Mouse (Mus musculus) c-Kit-negative CD71-positive TER-119-positive erythroid progenitor cells, embryonic 14.5 days (primary cell): ENCODE data around the gene Basp1.
"Not testable (repeated sequence)": the region's sequence is repeated elsewhere in the genome, so short reads cannot be mapped to it uniquely, and the experiment has no call there.

ENCODE experiments used
- DNase-seq: peaks from one replicate; pipeline ENCODE4 v3.0.0-alpha.2; 2013; ENCODE audit warnings: low read depth, low spot score

The Basp1 gene

DNA sequence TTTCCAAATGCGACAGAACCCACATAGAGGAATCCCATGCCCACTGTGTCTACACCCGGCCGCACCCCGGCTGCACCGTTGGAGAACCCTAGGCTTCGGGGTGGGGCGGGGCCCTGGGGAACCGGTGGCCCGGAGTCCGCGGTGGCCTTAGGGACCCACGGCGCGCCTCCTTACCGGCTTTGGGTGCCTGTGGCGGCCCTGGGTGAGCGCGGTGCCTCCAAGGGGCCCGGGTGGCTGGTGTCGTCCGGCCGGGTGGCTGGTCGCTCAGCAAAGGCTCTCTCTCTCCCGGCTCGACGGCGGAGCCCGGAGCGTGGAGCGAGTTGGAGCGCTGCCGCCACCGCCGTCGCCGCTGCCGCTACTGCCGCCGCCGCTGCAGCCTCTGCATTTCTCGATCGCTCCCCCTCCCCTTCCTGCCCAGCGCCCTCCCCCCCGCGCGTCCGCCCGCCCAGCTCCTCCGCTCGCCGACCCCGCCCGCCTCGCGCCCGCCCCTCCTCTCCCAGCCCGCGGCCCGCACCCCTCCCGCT is at the start of gene Basp1:
Gene Basp1 (minus strand): TSS at position 387 of the 524 bp plus-strand sequence.
- DNase-seq, result no peak

DNA sequence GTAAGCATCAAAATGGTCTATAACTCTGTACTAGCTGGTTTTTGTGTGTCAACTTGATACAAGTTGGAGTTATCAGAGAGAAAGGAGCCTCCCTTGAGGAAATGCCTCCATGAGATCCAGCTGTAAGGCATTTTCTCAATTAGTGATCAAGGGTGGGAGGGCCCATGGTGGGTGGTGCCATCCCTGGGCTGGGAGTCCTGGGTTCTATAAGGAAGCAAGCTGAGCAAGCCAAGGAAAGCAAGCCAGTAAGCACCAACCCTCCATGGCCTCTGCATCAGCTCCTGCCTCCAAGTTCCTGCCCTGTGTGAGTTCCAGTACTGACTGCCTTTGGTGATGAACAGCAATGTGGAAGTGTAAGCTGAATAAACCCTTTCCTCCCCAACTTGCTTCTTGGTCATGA is 49.5 kb upstream of the Basp1 start:
- DNase-seq, result not testable (repeated sequence)

DNA sequence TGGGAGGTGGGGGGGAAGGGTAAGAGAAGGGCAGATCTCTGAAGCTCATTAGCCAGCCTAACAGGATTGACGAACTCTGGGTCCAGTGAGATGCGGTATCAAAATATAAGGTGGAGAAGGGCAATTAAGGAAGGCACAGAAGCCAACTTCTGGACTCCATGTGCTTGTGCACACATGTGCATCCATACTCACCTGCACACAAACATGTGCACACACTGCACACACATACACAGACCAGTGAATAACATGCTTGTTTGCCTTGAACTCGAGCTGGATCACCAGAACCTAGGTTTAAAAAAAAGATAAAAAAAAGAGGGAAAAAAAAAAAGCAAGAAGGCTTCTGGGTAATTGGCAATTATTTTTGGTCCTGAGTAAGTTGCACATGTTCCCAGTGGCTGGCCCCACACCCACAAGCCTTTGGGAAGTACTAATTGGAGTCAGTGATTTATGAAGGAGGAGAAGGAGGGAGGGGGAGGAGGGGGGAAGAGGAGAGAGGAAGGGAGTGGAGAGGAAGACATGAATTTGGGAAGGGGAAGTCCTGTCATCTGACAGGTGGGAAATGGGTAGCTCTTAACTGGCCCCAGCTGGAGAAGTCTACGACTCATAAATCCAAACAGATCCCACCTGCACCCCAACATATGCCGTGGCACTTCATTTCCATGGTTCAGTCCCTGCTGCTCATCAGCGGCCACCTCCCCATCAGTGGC is 48.6 kb upstream of the Basp1 start:
- no peak for DNase-seq

DNA sequence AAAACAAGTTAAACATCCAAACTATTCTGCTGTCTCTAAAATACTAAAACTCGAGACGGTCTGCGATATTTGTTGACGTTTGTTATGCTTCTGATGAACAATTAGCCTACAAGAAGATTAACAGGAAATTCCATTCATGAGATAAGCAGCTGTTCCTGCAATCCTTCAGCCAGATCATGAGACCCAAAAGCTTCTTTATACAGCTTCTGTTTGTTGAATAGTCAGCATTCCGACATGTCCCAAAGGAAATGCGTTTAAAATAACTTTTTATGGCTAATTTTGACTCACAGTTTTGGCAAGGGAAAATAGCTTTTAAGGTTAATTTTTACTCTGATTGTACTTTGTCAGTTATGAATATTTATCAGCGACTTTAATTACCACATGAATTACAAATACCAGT is 46.3 kb upstream of the Basp1 start:
- no peak for DNase-seq

DNA sequence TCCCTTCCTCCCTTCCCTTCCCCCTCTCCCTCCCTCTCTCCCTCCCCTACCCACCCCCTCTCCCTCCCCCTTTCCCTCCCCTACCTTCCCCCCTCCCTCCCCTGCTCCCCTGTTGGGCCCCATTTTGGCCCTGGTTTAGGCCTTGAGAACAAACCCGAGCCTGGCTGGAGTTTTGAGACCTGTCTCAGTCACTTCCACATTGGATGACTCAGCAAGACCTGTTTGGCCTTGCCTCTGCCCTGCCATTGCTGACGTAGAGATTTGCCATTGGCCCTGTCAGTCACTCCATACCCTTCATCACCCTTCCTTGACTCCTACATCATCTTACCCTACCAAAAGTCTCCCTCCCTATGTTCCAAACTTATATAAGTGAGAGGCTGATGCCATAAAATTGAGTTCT is 43.9 kb upstream of the Basp1 start:
- no peak for DNase-seq

DNA sequence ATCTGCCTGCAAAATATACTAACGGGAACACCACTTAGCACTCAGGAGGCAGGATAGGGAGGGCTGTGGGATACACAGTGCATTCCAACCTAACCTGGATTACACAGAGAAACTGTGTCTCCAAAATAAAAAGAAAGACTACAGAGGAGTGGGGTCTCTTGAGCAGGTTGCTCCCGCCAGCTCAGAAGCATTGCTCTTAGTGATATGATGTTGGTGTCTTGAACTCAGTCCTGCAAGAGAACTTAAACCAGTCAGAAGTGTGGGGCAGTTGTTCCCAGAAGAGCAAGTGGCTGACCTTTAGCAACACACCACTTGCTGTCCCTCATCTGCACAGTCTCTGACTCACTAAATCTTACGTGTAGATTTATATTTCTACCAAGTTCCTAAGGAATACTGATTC is 40.0 kb upstream of the Basp1 start:
- DNase-seq, result no peak

DNA sequence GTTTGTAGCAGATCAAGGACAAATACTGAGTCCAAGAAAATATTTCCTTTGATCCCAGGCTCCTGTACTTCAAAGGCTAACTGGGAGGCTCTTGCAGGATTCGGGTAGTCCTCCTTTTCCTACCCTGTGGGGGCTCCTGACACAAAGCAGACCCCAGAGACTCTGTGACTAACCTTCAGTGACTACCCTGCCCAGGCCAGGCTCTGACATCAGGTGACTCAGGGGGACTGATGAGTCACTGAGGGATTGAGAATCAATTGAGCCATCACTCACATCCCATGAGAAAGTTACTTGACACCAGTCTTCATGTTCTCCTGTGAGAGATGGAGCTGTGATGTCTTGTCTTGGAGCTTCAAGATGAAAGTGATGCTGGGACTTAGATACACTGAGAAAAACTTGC is 35.8 kb upstream of the Basp1 start:
- no peak for DNase-seq

DNA sequence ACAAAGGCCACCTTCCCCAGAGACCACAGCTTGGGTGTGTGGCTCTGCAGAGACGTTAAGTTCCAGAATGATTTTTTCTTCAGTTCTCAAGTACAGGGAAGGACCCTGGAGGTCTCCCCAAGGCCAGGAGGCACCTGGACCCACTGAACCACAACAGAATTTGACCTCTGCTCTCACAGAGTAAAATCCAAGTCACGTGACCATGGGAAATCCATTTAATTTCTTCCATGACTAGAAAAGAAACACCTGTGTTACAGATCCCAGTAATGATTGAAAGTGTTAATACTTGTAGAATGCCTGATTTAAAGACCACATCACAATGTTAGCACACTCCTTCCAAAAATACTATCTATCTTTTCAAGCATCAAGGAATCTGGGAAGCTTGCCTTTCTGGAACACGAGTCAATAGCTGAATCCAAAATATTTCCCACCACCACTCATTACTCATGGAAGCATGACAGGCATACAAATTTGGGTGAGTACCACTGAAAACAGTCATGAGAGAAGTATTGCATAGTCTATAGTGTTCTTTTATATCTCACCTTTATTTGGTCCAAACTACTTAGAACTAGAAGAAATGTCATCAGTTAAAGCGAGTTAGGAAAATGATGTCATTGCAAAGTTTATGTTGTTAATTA is 35.3 kb upstream of the Basp1 start:
- DNase-seq, result no peak

DNA sequence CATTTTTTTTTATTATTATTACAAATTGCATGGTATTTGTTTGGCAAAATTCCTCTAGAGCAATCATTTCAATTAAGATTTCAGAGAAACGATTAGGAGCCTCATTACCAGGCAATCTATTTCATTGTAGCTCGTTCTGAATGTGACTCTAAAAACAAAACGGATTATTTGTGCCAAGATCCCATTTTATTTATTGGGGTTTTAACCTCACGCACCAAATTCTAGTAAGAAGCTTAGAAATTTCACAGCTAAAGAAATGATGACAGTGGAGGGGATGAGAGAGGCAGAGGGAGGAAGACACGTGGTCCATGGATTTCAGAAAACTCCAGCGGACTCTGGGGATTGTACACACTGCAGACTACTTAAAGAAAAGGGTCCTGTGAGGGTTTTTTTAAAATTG is 33.6 kb upstream of the Basp1 start:
- DNase-seq, result no peak

DNA sequence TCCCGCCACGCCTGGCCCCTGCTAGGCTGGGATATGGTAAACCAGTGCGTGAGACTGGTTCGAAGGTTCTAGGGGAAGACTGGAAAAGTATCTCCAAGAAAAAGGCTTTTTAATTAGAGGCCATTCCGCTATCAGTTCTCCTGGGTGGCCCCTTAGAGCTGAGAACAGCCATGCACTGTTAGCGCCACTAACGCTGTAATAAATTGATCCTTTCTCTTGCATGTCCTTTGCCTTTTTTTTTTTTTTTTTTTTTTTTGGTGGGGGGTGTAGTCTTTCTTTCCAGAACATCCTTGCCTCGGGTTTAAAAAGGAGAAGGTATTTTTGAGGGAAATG is 32.6 kb upstream of the Basp1 start:
- no peak for DNase-seq

DNA sequence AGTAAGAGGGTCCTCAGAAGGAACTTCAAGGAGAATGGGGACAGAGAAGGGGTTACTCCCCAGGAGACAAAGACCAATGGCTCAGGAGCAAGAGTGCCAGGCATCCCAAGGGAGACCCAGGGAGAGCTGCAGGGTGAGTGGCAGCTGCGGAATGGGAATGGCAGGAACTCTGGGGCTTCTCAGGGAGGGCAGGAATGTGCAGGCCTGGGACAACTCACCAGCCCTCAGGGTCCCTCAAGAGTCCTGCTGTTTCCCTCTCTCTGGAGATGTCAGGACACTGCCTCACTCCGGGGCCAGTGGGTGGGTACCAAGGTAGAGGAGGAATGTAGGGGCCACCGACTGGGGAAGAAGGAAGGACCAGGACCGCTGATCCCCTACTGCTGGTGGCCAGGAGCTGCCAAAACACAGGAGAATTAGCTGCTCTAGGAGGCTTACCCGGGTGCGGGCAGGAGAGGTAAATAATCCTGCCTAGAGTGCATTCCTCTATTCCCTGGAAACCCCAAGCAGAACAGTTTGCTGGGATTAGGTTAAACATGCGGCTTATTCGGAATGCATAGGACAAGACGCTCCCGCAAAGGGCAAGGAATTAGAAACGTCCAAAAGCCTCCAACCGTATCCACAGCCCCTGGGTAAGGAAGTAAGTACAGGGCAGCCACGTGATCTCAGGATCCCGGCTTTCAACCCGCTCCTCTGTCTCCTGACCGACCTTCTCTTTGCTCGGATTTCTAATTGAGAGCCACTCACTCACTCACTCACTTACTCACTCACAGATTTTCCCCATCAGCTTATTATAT is 32.0 kb upstream of the Basp1 start:
- no peak for DNase-seq

DNA sequence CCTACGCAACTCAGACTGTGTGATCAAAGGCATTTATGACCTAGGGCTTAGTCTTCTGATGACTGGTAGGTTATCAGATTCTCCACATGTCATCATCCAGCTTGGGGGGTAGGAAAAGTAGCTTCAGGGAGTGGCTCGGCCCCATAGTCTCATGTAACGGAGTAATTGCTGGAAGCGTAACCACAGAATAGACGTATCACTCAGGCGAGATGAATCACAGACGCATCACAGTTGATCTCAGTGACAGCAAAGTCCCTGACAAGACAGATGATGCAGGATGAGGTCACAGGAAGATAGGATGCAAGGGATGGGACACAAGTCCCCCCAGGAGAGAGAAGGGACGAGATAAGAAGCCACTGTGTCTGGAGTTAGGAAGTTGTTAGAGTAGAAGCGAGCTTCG is 30.6 kb upstream of the Basp1 start:
- no peak for DNase-seq

DNA sequence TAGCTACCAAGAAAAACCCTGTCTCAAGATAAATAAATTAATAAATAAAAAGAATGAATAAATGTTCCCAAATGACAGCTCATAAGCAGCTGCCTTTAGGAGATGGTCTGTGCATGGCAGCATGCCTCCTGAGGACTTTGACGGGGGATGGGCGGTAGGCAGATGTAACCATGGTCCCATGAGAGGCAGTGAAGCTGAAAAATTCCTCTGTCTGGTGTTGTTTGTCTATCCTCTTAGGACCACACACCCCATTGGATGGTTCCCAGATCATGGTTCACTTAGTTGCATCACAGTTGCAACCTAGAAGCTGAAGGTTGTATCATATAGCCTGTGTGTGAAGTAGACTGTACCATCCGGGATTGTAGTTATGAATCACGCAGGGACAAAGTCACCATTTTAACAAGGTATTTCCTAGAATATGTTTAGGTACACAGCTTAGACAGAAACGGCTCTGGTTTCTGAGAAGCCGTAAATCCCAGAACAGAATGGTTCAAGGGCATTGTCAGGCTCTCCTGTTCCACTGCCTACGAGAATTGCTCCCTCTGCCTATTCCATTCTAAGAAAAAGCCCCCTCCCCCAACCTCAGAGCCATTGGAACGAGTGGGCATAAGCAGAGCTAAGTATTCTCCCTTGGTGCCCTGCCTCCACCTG is 29.7 kb upstream of the Basp1 start:
- no peak for DNase-seq

DNA sequence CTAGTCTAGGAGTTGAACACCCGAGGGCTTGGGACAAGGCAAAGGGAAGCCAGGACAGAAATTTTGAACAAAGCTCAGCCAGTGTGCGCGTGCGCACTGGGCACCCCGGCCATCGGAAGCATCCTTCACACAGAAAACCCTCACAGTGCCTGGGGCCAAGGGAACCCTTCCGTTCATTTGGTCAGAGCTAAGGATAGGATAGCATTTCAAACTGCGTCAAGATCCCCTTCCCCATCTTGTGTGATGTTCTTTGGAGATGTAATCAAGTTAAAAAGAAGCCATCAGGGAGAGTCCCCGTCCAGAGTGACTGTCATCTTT is 28.3 kb upstream of the Basp1 start:
- DNase-seq, result no peak

DNA sequence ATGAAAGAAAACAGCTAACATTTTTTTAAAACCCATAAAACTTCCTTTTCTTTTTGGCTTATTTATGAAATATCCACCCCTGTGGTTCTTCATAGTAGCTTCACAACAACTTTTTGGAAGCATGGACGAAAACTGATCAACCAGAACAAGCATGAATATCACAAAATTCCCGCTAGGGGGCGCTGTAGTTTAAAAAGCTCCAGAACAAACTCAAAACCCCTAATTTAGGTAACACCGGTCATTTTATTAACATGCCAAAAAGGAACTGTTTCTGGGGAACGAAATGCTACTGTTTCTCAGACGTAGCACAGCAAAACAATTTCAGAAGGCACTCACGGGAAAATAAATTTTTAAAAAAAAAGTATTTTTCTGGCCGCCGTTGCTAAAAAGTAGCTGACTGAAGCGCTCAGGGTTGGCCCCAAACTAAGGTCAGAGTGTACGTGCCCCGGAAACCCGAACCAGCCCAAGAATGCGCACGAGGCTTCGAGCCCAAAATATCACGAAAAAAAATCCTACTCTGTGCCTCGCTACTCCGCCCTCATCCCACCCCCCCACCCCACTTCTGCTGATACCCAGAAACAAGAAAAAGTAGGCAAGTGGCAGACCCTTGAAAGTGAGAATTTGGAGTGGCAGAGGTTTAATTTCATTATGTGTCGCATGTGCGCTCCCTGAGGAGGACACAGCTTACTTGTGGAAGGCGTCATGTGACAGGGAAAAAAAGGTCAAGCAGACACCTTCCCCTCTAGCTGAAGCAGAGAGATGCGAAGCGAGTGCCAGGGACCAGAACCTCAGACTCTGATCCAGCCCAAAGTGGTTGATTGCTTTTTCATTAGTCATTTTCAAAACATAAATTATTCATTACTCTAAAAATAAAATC is 27.7 kb upstream of the Basp1 start:
- peak; percentile 36 for DNase-seq

DNA sequence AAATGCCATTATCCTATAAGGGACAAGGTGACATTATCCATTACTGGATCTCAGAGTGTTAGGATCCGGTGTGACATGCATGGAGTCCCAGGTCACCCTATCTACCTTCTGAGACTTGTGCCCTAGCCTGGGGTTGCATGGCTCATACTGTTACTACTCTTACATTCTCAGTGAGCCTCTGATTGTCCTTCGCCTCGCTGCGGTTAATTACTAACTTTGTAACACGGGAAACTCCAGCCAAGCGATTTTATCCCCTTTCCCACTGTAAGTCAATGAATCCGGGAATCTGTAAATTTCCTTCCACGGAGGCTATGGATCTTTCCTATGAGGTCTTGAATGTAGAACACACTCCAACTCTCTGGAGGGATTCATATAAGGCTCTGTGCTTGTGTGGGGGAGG is 26.8 kb upstream of the Basp1 start:
- no peak for DNase-seq

DNA sequence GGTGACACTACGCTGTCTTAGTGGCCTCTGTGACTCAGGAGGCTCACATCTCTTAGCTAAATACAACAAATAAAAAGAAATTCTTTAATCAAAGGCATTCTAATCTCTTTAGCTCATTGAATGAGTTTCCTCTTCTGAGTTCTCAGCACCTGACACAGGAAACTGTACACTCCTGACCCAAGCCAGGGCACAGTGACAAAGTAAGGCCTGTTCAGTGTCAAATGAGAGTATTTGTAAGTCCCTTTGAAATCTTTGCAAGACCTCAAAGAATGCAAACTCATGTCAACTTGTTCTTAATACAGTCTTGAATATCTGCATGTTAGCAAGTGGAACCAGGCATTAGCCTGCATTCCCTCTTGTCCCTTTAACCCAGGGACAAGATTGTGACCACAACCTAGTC is 18.8 kb upstream of the Basp1 start:
- no peak for DNase-seq

DNA sequence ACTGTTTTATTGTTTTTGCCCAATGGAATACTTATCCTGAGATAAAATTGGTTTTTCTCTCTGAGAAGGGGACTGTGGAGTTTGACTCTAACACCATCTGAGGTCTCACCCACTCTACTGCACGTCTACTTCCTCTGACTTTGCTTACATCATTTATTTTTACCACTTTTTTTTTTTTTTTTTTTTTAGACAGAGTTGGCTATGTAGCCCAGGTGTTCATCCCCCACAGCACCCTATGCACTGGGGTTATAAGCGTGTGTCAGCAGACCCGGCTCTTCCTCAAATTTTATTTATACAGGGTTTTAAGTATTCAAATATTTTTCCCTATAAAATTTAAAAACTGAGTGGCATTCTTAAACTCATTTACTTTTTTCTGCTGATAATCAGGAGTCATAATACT is 16.6 kb upstream of the Basp1 start:
- no peak for DNase-seq

DNA sequence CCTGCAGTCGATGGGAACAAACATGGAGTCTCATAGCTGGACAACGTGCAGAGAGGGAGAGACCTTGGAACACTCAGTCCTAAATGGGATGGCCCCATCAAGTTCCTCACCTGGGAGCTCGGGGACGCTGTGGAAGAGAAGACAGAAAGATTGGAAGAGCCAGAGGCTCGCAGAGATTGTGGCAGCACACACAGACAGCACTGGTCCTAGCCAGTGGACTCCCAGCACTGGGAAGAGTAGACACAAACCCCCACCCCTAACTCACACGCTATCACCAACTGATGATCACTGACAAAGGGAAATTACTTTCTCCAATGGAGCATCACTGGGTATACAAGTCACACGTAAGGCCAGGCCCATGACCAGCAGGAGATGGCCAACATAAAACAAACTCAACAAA is 15.4 kb upstream of the Basp1 start:
- DNase-seq, result no peak

DNA sequence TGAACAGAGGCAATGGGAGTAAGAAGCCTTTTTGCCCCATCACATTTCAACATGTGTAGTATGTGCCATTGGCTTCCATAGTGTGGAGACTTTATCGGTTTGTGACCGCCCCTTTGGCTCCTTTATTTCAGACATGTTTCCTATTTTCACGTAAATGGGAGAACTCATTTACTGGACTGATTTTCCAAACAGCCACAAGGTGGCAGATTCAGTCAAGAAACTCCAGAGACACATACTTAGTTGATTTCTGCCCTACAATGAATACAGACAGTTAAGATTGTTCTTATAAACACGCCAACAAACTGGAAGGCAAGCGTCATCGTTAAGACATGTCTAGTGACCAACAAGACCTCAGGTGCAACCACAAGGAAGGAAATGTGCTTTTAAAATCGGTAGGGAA is 15.0 kb upstream of the Basp1 start:
- DNase-seq, result no peak

DNA sequence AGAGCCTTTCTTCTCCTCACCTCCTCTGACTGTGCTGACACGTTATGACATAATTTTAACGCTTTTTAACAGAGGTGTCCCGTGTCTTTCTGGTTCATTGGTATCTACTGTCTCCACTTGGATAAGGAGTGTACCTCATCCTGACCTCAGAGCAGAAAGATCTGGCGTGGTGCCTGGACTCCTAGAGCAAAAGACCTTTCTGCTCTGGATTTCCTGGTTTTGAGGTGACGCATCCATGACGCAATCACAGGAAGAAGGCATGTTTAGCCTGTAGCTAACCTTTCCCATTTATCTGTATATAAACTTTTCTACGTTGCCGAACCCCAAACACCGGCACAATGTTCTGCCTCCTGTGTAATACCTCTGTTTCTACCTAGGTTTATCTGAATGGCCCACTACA is 6.7 kb upstream of the Basp1 start:
- no peak for DNase-seq

DNA sequence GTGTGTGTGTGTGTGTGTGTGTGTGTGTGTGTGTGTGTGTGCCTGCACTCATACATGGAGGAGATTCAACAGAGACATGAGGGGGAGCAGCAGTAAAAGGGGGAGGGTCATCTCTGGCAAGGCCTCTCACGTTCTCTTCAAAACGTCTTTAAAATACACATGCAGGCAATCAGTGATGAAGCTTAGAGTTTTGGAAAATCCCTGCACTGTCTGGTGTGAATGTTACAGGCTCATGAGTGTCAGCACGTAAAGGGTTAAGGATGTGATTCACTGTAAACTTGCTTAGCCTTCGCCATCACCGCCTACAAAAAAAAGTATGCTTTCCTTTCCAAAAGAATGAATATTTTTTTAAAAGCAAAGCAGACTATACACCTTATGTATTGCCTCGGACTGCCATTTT is 2.8 kb upstream of the Basp1 start:
- no peak for DNase-seq
